Mouse (Mus musculus) hindbrain, embryonic 13.5 days (tissue): Measurements from ENCODE around the gene Tti1. TPM values are rescaled to one million over a fixed set of nuclear protein-coding genes. Genes with fewer than 3 reads are reported as not detected.

Experiments used
- ATAC-seq: fragments of 200-750 bp; cut with Nextera tagmentation; 2 replicates; pipeline ENCODE4 v1.8.0; 2017; ENCODE audit warnings: moderate TSS enrichment; ENCODE audit not compliant: low FRiP score
- H3K27ac ChIP-seq: fragments of 300-500 bp; sonication (generic); 2 replicates; pipeline ENCODE4 v1.5.1; 2015; ENCODE audit warnings: inconsistent platforms, mild to moderate bottlenecking, moderate library complexity
- H3K27me3 ChIP-seq: fragments of 300-500 bp; sonication (generic); 2 replicates; pipeline ENCODE4 v1.6.1; 2015; ENCODE audit warnings: mild to moderate bottlenecking, inconsistent platforms
- H3K36me3 ChIP-seq: fragments of 300-500 bp; sonication (generic); 2 replicates; pipeline ENCODE4 v1.6.1; 2015; ENCODE audit warnings: mild to moderate bottlenecking, inconsistent platforms
- H3K4me1 ChIP-seq: fragments of 300-500 bp; sonication (generic); replicated peaks from 2 replicates; pipeline ENCODE4 v1.6.1; 2015; ENCODE audit warnings: inconsistent platforms
- H3K4me2 ChIP-seq: fragments of 300-500 bp; sonication (generic); 2 replicates; pipeline ENCODE4 v1.6.1; 2015; ENCODE audit warnings: inconsistent platforms, mild to moderate bottlenecking, moderate library complexity
- H3K4me3 ChIP-seq: fragments of 300-500 bp; sonication (generic); 2 replicates; pipeline ENCODE4 v1.5.1; 2015; ENCODE audit warnings: mild to moderate bottlenecking, inconsistent platforms
- H3K9ac ChIP-seq: fragments of 300-500 bp; sonication (generic); 2 replicates; pipeline ENCODE4 v1.6.1; 2015; ENCODE audit warnings: mild to moderate bottlenecking, inconsistent platforms
- H3K9me3 ChIP-seq: fragments of 300-500 bp; sonication (generic); 2 replicates; pipeline ENCODE4 v1.6.1; 2016; ENCODE audit warnings: inconsistent platforms
- WGBS: fragments of 180-500 bp; shearing (Covaris S2); methylation state at CpG from one replicate; pipeline ENCODE4 v1.1.7; 2015; 5-methylcytosine and 5-hydroxymethylcytosine counted together
- polyA plus RNA-seq: library from polyadenylated mRNA; unstranded; fragments of >200 nt; fragmentation: Nextera tagmentation; extraction: Ambion mirVana; gene quantifications from 2 replicates; pipeline ENCODE4 v1.2.1, GENCODE M21; 2015

Tti1 gene
- polyA plus RNA-seq, 1 experiment from 2014 or later = 18.5 TPM

- Histone ChIP-seq H3K27me3 (no peaks in the 10 kb centered on the region), H3K4me3 (no peak overlapping the region), H3K4me2 (no peak overlapping the region), H3K9me3 (no peaks in the 10 kb centered on the region), H3K27ac (peak overlapping the region; percentile 13; the same call in 1 of the 2 replicates), H3K36me3 (no peaks in the 10 kb centered on the region), H3K4me1 (peaks cover 32% of the 10 kb centered on the region), H3K9ac (no peak overlapping the region)
- ATAC-seq = no peak
- 6% methylated on average over 2 of the region's 2 CpGs for WGBS
Measured at GRCm38 (mm10) chr2:157957707-157958108, 70.5 kb downstream of the Tti1 start.

- H3K4me2 ChIP-seq = no peak overlapping the region
Measured at GRCm38 (mm10) chr2:157953978-157954377, 74.3 kb downstream of the Tti1 start.

GRCm38 (mm10) chr2:157944156-157944893 is 83.9 kb downstream of the Tti1 start:
- ATAC-seq = peak; percentile 33
- no peak overlapping the region for H3K27ac ChIP-seq
- WGBS = 11% methylated on average over 33 of the region's 37 CpGs

More at GRCm38 (mm10) chr2:157953978-157954377, 74.3 kb downstream of the Tti1 start:
- Histone ChIP-seq H3K36me3 (no peaks in the 10 kb centered on the region), H3K4me1 (peaks cover 35% of the 10 kb centered on the region), H3K27ac (no peak overlapping the region), H3K4me3 (no peak overlapping the region), H3K9me3 (no peaks in the 10 kb centered on the region), H3K9ac (no peak overlapping the region), H3K27me3 (no peaks in the 10 kb centered on the region)
- ATAC-seq = no peak
- 64% methylated on average over 5 of the region's 5 CpGs for WGBS

GRCm38 (mm10) chr2:157943514-157944155 is 84.6 kb downstream of the Tti1 start:
- ATAC-seq = peak; percentile 73
- peak overlapping the region; percentile 76 for H3K4me2 ChIP-seq
- peaks cover 10% of the 10 kb centered on the region for H3K36me3 ChIP-seq
- 1% methylated on average over 29 of the region's 47 CpGs for WGBS
- H3K4me1 ChIP-seq = peaks cover 36% of the 10 kb centered on the region
- peak overlapping the region; percentile 77 for H3K9ac ChIP-seq
- H3K9me3 ChIP-seq = no peaks in the 10 kb centered on the region
- H3K4me3 ChIP-seq = peak overlapping the region; percentile 42
- peaks cover 29% of the 10 kb centered on the region for H3K27me3 ChIP-seq
- H3K27ac ChIP-seq = peak overlapping the region; percentile 49

More at GRCm38 (mm10) chr2:157944156-157944893, 83.9 kb downstream of the Tti1 start:
- H3K4me3 ChIP-seq = peak overlapping the region; percentile 42
- H3K36me3 ChIP-seq = peaks cover 9% of the 10 kb centered on the region; the same call in 1 of the 2 replicates
- H3K9me3 ChIP-seq = no peaks in the 10 kb centered on the region
- peak overlapping the region; percentile 76 for H3K4me2 ChIP-seq
- H3K27me3 ChIP-seq = peaks cover 22% of the 10 kb centered on the region
- peak overlapping the region; percentile 77 for H3K9ac ChIP-seq
- H3K4me1 ChIP-seq = peaks cover 39% of the 10 kb centered on the region

GRCm38 (mm10) chr2:157940586-157941185 is 87.5 kb downstream of the Tti1 start:
- Histone ChIP-seq H3K27me3 (peaks cover 44% of the 10 kb centered on the region), H3K4me3 (no peak overlapping the region), H3K9ac (peak overlapping the region; percentile 19), H3K9me3 (no peaks in the 10 kb centered on the region), H3K4me2 (peak overlapping the region; percentile 31), H3K27ac (peak overlapping the region; percentile 72), H3K36me3 (peaks cover 37% of the 10 kb centered on the region), H3K4me1 (peaks cover 47% of the 10 kb centered on the region)
- no peak for ATAC-seq
- WGBS = 6% methylated on average over 18 of the region's 18 CpGs

- Histone ChIP-seq H3K36me3 (peaks cover 40% of the 10 kb centered on the region), H3K4me3 (no peak overlapping the region), H3K27ac (no peak overlapping the region), H3K27me3 (peaks cover 50% of the 10 kb centered on the region), H3K9ac (no peak overlapping the region), H3K9me3 (no peaks in the 10 kb centered on the region), H3K4me1 (peaks cover 40% of the 10 kb centered on the region), H3K4me2 (no peak overlapping the region)
- ATAC-seq = no peak
- WGBS = 88% methylated on average over 4 of the region's 4 CpGs
Measured at GRCm38 (mm10) chr2:157936676-157937075, 91.6 kb downstream of the Tti1 start.

GRCm38 (mm10) chr2:157935444-157936171 is 92.6 kb downstream of the Tti1 start:
- no peak for ATAC-seq
- H3K27me3 ChIP-seq = peaks cover 39% of the 10 kb centered on the region
- no peak overlapping the region for H3K4me2 ChIP-seq
- no peak overlapping the region for H3K27ac ChIP-seq
- peaks cover 30% of the 10 kb centered on the region for H3K4me1 ChIP-seq
- peaks cover 40% of the 10 kb centered on the region for H3K36me3 ChIP-seq
- 83% methylated on average over 11 of the region's 11 CpGs for WGBS
- no peaks in the 10 kb centered on the region for H3K9me3 ChIP-seq
- no peak overlapping the region for H3K9ac ChIP-seq
- H3K4me3 ChIP-seq = no peak overlapping the region

GRCm38 (mm10) chr2:157932655-157933054 is 95.6 kb downstream of the Tti1 start:
- no peak overlapping the region for H3K4me2 ChIP-seq
- no peak overlapping the region for H3K27ac ChIP-seq
- no peak overlapping the region for H3K9ac ChIP-seq
- no peak overlapping the region for H3K4me3 ChIP-seq
- H3K36me3 ChIP-seq = peaks cover 21% of the 10 kb centered on the region
- peaks cover 38% of the 10 kb centered on the region for H3K4me1 ChIP-seq
- ATAC-seq = no peak
- peaks cover 17% of the 10 kb centered on the region; the same call in 1 of the 2 replicates for H3K27me3 ChIP-seq
- WGBS = 73% methylated on average over 4 of the region's 4 CpGs
- H3K9me3 ChIP-seq = no peaks in the 10 kb centered on the region

Other genes starting within 250 kb of the Tti1 start
- gene Vstm2l, start 113.8 kb downstream of the Tti1 start, polyA plus RNA-seq = 16.9 and 21.6 TPM in 2 replicates
- gene Rprd1b, start 64 bp upstream of the Tti1 start, polyA plus RNA-seq = 37.3 and 39.8 TPM in 2 replicates
- gene Tgm2, start 118.0 kb upstream of the Tti1 start, polyA plus RNA-seq = 10.1 TPM in 2 replicates
- 2.0 and 3.1 TPM in 2 replicates for gene D630003M21Rik, start 200.8 kb upstream of the Tti1 start, polyA plus RNA-seq
- gene Bpi, start 229.7 kb upstream of the Tti1 start, polyA plus RNA-seq = not detected in 2 replicates